In the genomic region with DNA sequence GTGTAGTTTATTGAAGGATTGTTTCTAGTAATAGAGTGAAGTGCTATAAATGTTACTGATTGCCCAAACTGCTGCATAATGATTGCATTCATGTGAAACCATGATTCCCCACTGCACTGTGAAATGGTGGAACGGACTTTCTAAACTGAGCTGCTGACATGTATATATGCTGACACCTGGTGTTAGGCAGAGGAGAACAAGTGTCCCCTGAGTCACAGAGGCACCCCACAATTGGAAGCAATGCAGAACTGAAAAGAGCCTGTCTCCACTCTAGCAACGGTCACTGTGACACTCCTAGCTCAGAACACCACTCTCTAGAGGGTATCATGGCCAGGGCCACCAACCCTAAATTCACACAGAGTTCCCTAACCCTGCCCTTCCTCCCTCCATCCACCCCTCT, we compare ENCODE assay signal across 36 mouse cellular contexts. TPM values are rescaled to one million over a fixed set of nuclear protein-coding genes. Genes with fewer than 3 reads are reported as not detected.
A peak's percentile ranks its signal among the peaks of the same experiment; 100 is the strongest.
DNase-seq lines count a peak whose midpoint lies in the region; ATAC-seq and TF ChIP-seq lines count a peak whose summit lies in the region.
"Had no signal": no experiment of that assay in that cellular context is flagged by ENCODE, and none has a peak within 500 bp of the region (broad histone marks: within the 10 kb centered on the region; RNA-seq: fewer than 3 reads in every experiment).

No protein-coding gene starts in this region.

- no peaks in the 10 kb centered on the region for H3K9me3 ChIP-seq in midbrain, postnatal 0 days (ENCODE audit: low read length)
- no peaks in the 10 kb centered on the region for H3K9me3 ChIP-seq in midbrain, embryonic 14.5 days (ENCODE audit: control insufficient read depth, low read length)
- H3K9me3 ChIP-seq: embryonic facial prominence, embryonic 12.5 days; embryonic facial prominence, embryonic 15.5 days; heart, embryonic 10.5 days; heart, embryonic 13.5 days; hindbrain, embryonic 12.5 days; hindbrain, embryonic 15.5 days had no signal

- TF ChIP-seq CTCF in midbrain, postnatal 0 days (IDR thresholded peaks at IDR 0.05), result 0 out of 2 replicates have a peak, but pooled peaks have one; percentile 2

- no peak overlapping the region for H3K27ac ChIP-seq in midbrain, postnatal 0 days (ENCODE audit: low read depth, low read length)
- H3K27ac ChIP-seq in midbrain, embryonic 14.5 days (replicated peaks; ENCODE audit: low read depth, low read length), result no peak overlapping the region
- H3K27ac ChIP-seq: embryonic facial prominence, embryonic 12.5 days; embryonic facial prominence, embryonic 15.5 days; gastrocnemius, adult 2 months; heart, adult 2 months; heart, embryonic 10.5 days; heart, embryonic 13.5 days; hindbrain, embryonic 12.5 days; hindbrain, embryonic 15.5 days had no signal

- ATAC-seq in midbrain, postnatal 0 days (ENCODE audit: low FRiP score), result no peak
- no peak for ATAC-seq in midbrain, embryonic 14.5 days (ENCODE audit: low FRiP score, low TSS enrichment)
- peak; percentile 57 for ATAC-seq in neutrophil, adult 5-6 weeks (ENCODE audit: extremely low read depth, insufficient number of reproducible peaks, low FRiP score, poor library complexity, severe bottlenecking)
- ATAC-seq in megakaryocyte, adult 5-6 weeks (ENCODE audit: poor library complexity, severe bottlenecking), result no peak
- ATAC-seq: CD4-positive, CD25-positive, alpha-beta regulatory T cell, adult 4 months; forebrain, embryonic 14.5 days; forebrain, postnatal 0 days had no signal

- H3K4me3 ChIP-seq in midbrain, postnatal 0 days (ENCODE audit: low read depth, low read length), result no peak overlapping the region
- H3K4me3 ChIP-seq in midbrain, embryonic 14.5 days (replicated peaks; ENCODE audit: low read depth, low read length), result no peak overlapping the region
- H3K4me3 ChIP-seq: embryonic facial prominence, embryonic 12.5 days; embryonic facial prominence, embryonic 15.5 days; gastrocnemius, adult 2 months; heart, adult 2 months; heart, embryonic 10.5 days; heart, embryonic 13.5 days; hindbrain, embryonic 12.5 days; hindbrain, embryonic 15.5 days had no signal

- no peak overlapping the region for H3K4me2 ChIP-seq in midbrain, postnatal 0 days (ENCODE audit: low read depth, low read length, poor library complexity, severe bottlenecking)
- no peak overlapping the region for H3K4me2 ChIP-seq in midbrain, embryonic 14.5 days (ENCODE audit: low read length)
- H3K4me2 ChIP-seq: embryonic facial prominence, embryonic 12.5 days; embryonic facial prominence, embryonic 15.5 days; heart, embryonic 13.5 days; hindbrain, embryonic 12.5 days; hindbrain, embryonic 15.5 days had no signal

- 81% methylated on average over 2 of the region's 2 CpGs for WGBS in midbrain, postnatal 0 days
- WGBS in midbrain, embryonic 14.5 days, result 82% methylated on average over 2 of the region's 2 CpGs

- H3K27me3 ChIP-seq in midbrain, postnatal 0 days (ENCODE audit: insufficient read depth, low read length), result no peaks in the 10 kb centered on the region
- no peaks in the 10 kb centered on the region for H3K27me3 ChIP-seq in midbrain, embryonic 14.5 days (ENCODE audit: control insufficient read depth, insufficient read depth, low read length)
- H3K27me3 ChIP-seq: embryonic facial prominence, embryonic 12.5 days; embryonic facial prominence, embryonic 15.5 days; hindbrain, embryonic 12.5 days; hindbrain, embryonic 15.5 days had no signal

- no peaks in the 10 kb centered on the region for H3K36me3 ChIP-seq in midbrain, postnatal 0 days (ENCODE audit: insufficient read depth, low read length)
- no peaks in the 10 kb centered on the region for H3K36me3 ChIP-seq in midbrain, embryonic 14.5 days (ENCODE audit: control insufficient read depth, insufficient read depth, low read length)
- H3K36me3 ChIP-seq: embryonic facial prominence, embryonic 12.5 days; embryonic facial prominence, embryonic 15.5 days; heart, embryonic 10.5 days; heart, embryonic 13.5 days; hindbrain, embryonic 12.5 days; hindbrain, embryonic 15.5 days had no signal

- H3K9ac ChIP-seq in midbrain, postnatal 0 days (replicated peaks; ENCODE audit: low read length, poor library complexity, severe bottlenecking), result no peak overlapping the region
- no peak overlapping the region for H3K9ac ChIP-seq in midbrain, embryonic 14.5 days (replicated peaks; ENCODE audit: low read length)
- H3K9ac ChIP-seq: embryonic facial prominence, embryonic 12.5 days; embryonic facial prominence, embryonic 15.5 days; forebrain, postnatal 0 days; heart, embryonic 13.5 days; hindbrain, embryonic 12.5 days; hindbrain, embryonic 15.5 days had no signal

- no peaks in the 10 kb centered on the region for H3K4me1 ChIP-seq in midbrain, postnatal 0 days (ENCODE audit: insufficient read depth, low read length)
- no peaks in the 10 kb centered on the region for H3K4me1 ChIP-seq in midbrain, embryonic 14.5 days (ENCODE audit: control insufficient read depth, insufficient read depth, low read length)
- H3K4me1 ChIP-seq: embryonic facial prominence, embryonic 12.5 days; embryonic facial prominence, embryonic 15.5 days; heart, embryonic 10.5 days; heart, embryonic 13.5 days; hindbrain, embryonic 12.5 days; hindbrain, embryonic 15.5 days had no signal

- DNase-seq in heart, adult 11 months, result peak; percentile 68
- no peak for DNase-seq in heart, postnatal 4 days
- no peak for DNase-seq in midbrain, postnatal 0 days (ENCODE audit: low spot score)
- DNase-seq in midbrain, embryonic 14.5 days, result no peak
- DNase-seq in A20 (ENCODE audit: low read depth, low spot score), result peak; percentile 54
- DNase-seq in layer of hippocampus, postnatal 10 days (ENCODE audit: low spot score in 2 of 2), result no peak
- DNase-seq: adrenal gland, adult 2 months; adrenal gland, postnatal 14 days; cerebellum, adult 11 months; cerebellum, adult 2 months; cerebellum, adult 9-11 months; cerebellum, postnatal 25 days; forebrain, postnatal 0 days; gastrocnemius, adult 2 months; gastrocnemius, postnatal 14 days; heart, adult 2 months; heart, postnatal 14 days had no signal

RNA-seq across cellular contexts. Expression of a gene that starts 1.8 kb away (rescaled TPM):
- not detected for total RNA-seq in heart, postnatal 4 days (2021)
- total RNA-seq in midbrain, postnatal 0 days (2014; rRNA removed), result not detected in 2 replicates
- polyA plus RNA-seq in midbrain, postnatal 0 days (2015; fragmentation: Nextera tagmentation; extraction: Ambion mirVana), result not detected in 2 replicates
- not detected in 2 replicates for polyA plus RNA-seq in midbrain, embryonic 14.5 days (2014; fragmentation: Nextera tagmentation; extraction: Ambion mirVana)
- 0.93 TPM in 1 of 2 replicates, not detected in the other for total RNA-seq in neutrophil, adult 5-6 weeks (2017)
- not detected in 2 replicates for total RNA-seq in megakaryocyte, adult 5-6 weeks (2015)
- not detected in 2 replicates for total RNA-seq in megakaryocyte, adult 5-6 weeks (2017)
- not detected for total RNA-seq in layer of hippocampus, postnatal 10 days (2021)
- total RNA-seq: adrenal gland, adult 2 months; adrenal gland, postnatal 14 days; adrenal gland, postnatal 4 days; common myeloid progenitor, adult 5-6 weeks; forebrain, postnatal 0 days; gastrocnemius, adult 2 months; gastrocnemius, postnatal 14 days; gastrocnemius, postnatal 4 days; heart, adult 2 months; heart, postnatal 14 days; hematopoietic stem cell, adult 5-6 weeks; MEL had no signal
- polyA plus RNA-seq: adrenal gland, adult 2 months; C2C12; CD4-positive, CD25-positive, alpha-beta regulatory T cell, adult 4 months; cerebellum, adult 2 months; embryonic facial prominence, embryonic 12.5 days; embryonic facial prominence, embryonic 15.5 days; forebrain, embryonic 11.5 days; forebrain, embryonic 14.5 days; forebrain, postnatal 0 days; frontal cortex, adult 2 months; heart, adult 2 months; heart, embryonic 10.5 days; heart, embryonic 13.5 days; hindbrain, embryonic 12.5 days; hindbrain, embryonic 15.5 days had no signal

RNA-seq across cellular contexts. Expression of a gene that starts 19.9 kb away (rescaled TPM):
- not detected for total RNA-seq in heart, postnatal 4 days (2021)
- 2.0 and 9.2 TPM in 2 replicates for total RNA-seq in midbrain, postnatal 0 days (2014; rRNA removed)
- 6.7 and 7.8 TPM in 2 replicates for polyA plus RNA-seq in midbrain, postnatal 0 days (2015; fragmentation: Nextera tagmentation; extraction: Ambion mirVana)
- 5.8 and 6.2 TPM in 2 replicates for polyA plus RNA-seq in midbrain, embryonic 14.5 days (2014; fragmentation: Nextera tagmentation; extraction: Ambion mirVana)
- total RNA-seq in neutrophil, adult 5-6 weeks (2017), result 12.5 and 14.0 TPM in 2 replicates
- not detected in 2 replicates for total RNA-seq in megakaryocyte, adult 5-6 weeks (2015)
- 0.29 and 3.8 TPM in 2 replicates for total RNA-seq in megakaryocyte, adult 5-6 weeks (2017)
- total RNA-seq in layer of hippocampus, postnatal 10 days (2021), result 1 to 10 TPM; 7.1 to 8.6 TPM
- total RNA-seq: heart, adult 2 months; MEL had no signal
- polyA plus RNA-seq: C2C12; heart, embryonic 16.5 days had no signal

RNA-seq across cellular contexts. Expression of a gene that starts 24.1 kb away (rescaled TPM):
- under 1 TPM; 0.09 to 0.31 TPM for total RNA-seq in heart, postnatal 4 days (2021)
- not detected in 2 replicates for total RNA-seq in midbrain, postnatal 0 days (2014; rRNA removed)
- not detected in 2 replicates for polyA plus RNA-seq in midbrain, postnatal 0 days (2015; fragmentation: Nextera tagmentation; extraction: Ambion mirVana)
- polyA plus RNA-seq in midbrain, embryonic 14.5 days (2014; fragmentation: Nextera tagmentation; extraction: Ambion mirVana), result not detected in 2 replicates
- 10.9 and 11.9 TPM in 2 replicates for total RNA-seq in neutrophil, adult 5-6 weeks (2017)
- 0.09 TPM in 1 of 2 replicates, not detected in the other for total RNA-seq in megakaryocyte, adult 5-6 weeks (2015)
- 0.33 TPM in 1 of 2 replicates, not detected in the other for total RNA-seq in megakaryocyte, adult 5-6 weeks (2017)
- 1 to 10 TPM in 1 of 2 experiments, under 1 TPM in 1; 0.58 to 1.3 TPM for total RNA-seq in layer of hippocampus, postnatal 10 days (2021)
- total RNA-seq: common myeloid progenitor, adult 5-6 weeks; forebrain, postnatal 0 days; hematopoietic stem cell, adult 5-6 weeks; MEL had no signal
- polyA plus RNA-seq: C2C12; cerebellum, adult 2 months; embryonic facial prominence, embryonic 12.5 days; forebrain, embryonic 11.5 days; forebrain, embryonic 14.5 days; forebrain, postnatal 0 days; frontal cortex, adult 2 months; heart, embryonic 10.5 days; heart, embryonic 13.5 days; hindbrain, embryonic 12.5 days had no signal

RNA-seq across cellular contexts. Expression of a gene that starts 53.3 kb away (rescaled TPM):
- total RNA-seq in heart, postnatal 4 days (2021), result not detected
- total RNA-seq in midbrain, postnatal 0 days (2014; rRNA removed), result 0.22 and 0.33 TPM in 2 replicates
- 0.06 and 0.09 TPM in 2 replicates for polyA plus RNA-seq in midbrain, postnatal 0 days (2015; fragmentation: Nextera tagmentation; extraction: Ambion mirVana)
- 0.16 TPM in 1 of 2 replicates, not detected in the other for polyA plus RNA-seq in midbrain, embryonic 14.5 days (2014; fragmentation: Nextera tagmentation; extraction: Ambion mirVana)
- total RNA-seq in neutrophil, adult 5-6 weeks (2017), result 52.6 and 54.0 TPM in 2 replicates
- 0.07 and 0.25 TPM in 2 replicates for total RNA-seq in megakaryocyte, adult 5-6 weeks (2015)
- not detected in 2 replicates for total RNA-seq in megakaryocyte, adult 5-6 weeks (2017)
- not detected for total RNA-seq in layer of hippocampus, postnatal 10 days (2021)
- total RNA-seq: adrenal gland, adult 2 months; adrenal gland, postnatal 14 days; adrenal gland, postnatal 4 days; common myeloid progenitor, adult 5-6 weeks; forebrain, postnatal 0 days; gastrocnemius, adult 2 months; gastrocnemius, postnatal 14 days; gastrocnemius, postnatal 4 days; heart, adult 2 months; hematopoietic stem cell, adult 5-6 weeks; MEL had no signal
- polyA plus RNA-seq: C2C12; embryonic facial prominence, embryonic 12.5 days; embryonic facial prominence, embryonic 15.5 days; forebrain, embryonic 11.5 days; forebrain, embryonic 14.5 days; frontal cortex, adult 2 months; heart, embryonic 10.5 days; heart, embryonic 13.5 days had no signal

Comparison
In these comparisons a context has a peak if more than half of its experiments do, and no peak if none do; other contexts are left out.
1. DNase-seq: peak in heart, adult 11 months (single experiment) and A20 (single experiment); none in heart, postnatal 4 days (single experiment), midbrain, postnatal 0 days (single experiment), midbrain, embryonic 14.5 days (single experiment) and layer of hippocampus, postnatal 10 days (0 of 2).